Mouse (Mus musculus): ENCODE results near the gene Sdad1.

GRCm38 (mm10) chr5:92262646-92263045, 47.6 kb downstream of the Sdad1 start:
- TF ChIP-seq CTCF (IDR thresholded peaks at IDR 0.05; ENCODE audit: insufficient read depth, low read length) (no peak), POLR2A (IDR thresholded peaks at IDR 0.05; ENCODE audit: borderline replicate concordance, extremely low read depth, low read depth, low read length) (no peak)

Data from lung, adult 2 months (tissue).